Mouse (Mus musculus): Measurements from ENCODE around the gene Rimbp2. TPM values are rescaled to one million over a fixed set of nuclear protein-coding genes. Genes with fewer than 3 reads are reported as not detected.

The Rimbp2 gene
- polyA plus RNA-seq, 1 experiment from 2014 or later: 7.0 TPM

DNA sequence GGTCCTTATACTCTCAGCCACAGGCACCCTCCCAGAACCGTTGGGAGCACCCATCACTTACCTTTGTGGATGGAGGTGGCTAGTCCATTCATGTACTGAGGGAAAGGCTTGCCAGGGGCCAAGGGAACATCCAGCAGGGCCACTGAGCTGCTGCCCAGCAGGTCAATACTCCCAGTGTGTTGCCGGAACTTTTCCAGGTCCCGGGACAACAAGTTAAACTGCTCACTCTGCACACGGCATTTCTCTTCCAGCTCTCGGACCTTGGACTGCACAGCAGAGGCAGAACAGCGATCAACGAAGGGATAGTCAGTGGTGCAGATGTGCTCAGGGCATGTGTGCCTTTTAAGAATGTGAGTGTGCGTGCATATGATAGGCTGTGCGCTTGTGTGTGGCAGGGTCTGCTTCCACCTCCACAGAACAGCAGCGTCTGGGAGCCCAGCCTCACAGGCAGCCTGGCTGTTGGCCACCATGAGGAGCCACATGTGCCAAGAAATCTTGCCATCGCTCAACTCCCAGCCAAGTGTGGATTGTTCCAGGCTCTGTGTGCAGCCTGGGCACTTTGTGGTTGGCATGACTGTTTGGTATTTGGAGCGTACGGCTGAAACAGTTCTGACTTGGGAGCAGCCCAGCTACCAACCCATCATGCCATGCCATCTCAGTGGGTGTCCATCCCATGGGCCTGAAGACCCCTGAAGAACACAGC is 146.8 kb downstream of the Rimbp2 start:
- Histone ChIP-seq H3K4me1 (peaks cover 31% of the 10 kb centered on the region), H3K9ac (replicated peaks) (no peak overlapping the region), H3K36me3 (peaks cover 12% of the 10 kb centered on the region), H3K4me3 (replicated peaks) (no peak overlapping the region), H3K9me3 (replicated peaks) (no peaks in the 10 kb centered on the region), H3K27me3 (replicated peaks) (no peaks in the 10 kb centered on the region), H3K4me2 (no peak overlapping the region), H3K27ac (replicated peaks) (no peak overlapping the region)
- 85% methylated on average over 13 of the region's 13 CpGs for WGBS
- ATAC-seq (ENCODE audit: low FRiP score): no peak

DNA sequence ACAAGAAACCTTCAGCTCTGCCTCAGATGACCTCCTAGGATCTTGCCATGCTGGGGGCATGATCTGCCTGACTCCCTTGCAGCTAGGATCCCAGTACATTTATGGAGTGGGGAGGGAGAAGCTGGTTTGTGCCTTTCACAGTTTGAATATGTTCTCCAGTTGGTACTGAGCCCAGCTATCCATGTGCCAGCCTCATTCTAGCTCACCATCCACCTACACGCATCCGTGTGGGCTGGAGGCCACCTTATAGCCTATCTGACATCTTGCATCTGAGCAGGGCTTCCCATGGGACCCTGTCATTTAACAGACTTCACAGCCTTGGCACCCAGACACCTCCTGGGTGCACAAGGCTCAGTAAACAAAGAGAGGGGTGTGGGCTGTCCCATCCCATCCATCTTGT is 148.2 kb downstream of the Rimbp2 start:
- H3K27me3 ChIP-seq (replicated peaks): no peaks in the 10 kb centered on the region
- no peak for ATAC-seq (ENCODE audit: low FRiP score)
- H3K4me3 ChIP-seq (replicated peaks): no peak overlapping the region
- H3K4me1 ChIP-seq: peaks cover 18% of the 10 kb centered on the region
- no peak overlapping the region for H3K4me2 ChIP-seq
- H3K36me3 ChIP-seq: peaks cover 12% of the 10 kb centered on the region
- 92% methylated on average over 2 of the region's 2 CpGs for WGBS
- H3K27ac ChIP-seq (replicated peaks): no peak overlapping the region
- no peaks in the 10 kb centered on the region for H3K9me3 ChIP-seq (replicated peaks)
- no peak overlapping the region for H3K9ac ChIP-seq (replicated peaks)

DNA sequence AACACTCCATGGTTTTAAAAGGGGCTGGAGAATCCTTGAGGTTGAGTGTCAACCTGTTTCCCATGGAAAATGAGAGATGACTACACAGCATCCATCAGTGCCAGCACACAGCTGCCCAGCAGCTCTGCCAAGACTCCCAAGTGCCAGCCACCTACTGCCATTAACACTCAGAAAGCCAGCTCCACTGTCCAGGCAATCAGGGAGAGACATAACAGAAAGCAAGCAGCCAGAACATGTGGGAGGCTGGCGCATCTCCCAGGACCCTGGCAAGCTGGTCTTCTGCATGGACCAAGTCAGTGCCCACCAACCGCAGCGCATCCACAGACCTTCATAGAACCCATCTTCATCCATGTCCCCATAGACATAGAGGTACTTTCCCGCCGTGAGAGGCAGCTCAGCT is 152.7 kb downstream of the Rimbp2 start:
- ATAC-seq (ENCODE audit: low FRiP score): no peak
- Histone ChIP-seq H3K4me1 (no peaks in the 10 kb centered on the region), H3K36me3 (peaks cover 41% of the 10 kb centered on the region), H3K9me3 (replicated peaks) (no peaks in the 10 kb centered on the region; the same call in 1 of the 2 replicates), H3K4me3 (replicated peaks) (no peak overlapping the region), H3K4me2 (no peak overlapping the region), H3K27ac (replicated peaks) (no peak overlapping the region), H3K27me3 (replicated peaks) (no peaks in the 10 kb centered on the region), H3K9ac (replicated peaks) (no peak overlapping the region)
- WGBS: 95% methylated on average over 5 of the region's 5 CpGs

DNA sequence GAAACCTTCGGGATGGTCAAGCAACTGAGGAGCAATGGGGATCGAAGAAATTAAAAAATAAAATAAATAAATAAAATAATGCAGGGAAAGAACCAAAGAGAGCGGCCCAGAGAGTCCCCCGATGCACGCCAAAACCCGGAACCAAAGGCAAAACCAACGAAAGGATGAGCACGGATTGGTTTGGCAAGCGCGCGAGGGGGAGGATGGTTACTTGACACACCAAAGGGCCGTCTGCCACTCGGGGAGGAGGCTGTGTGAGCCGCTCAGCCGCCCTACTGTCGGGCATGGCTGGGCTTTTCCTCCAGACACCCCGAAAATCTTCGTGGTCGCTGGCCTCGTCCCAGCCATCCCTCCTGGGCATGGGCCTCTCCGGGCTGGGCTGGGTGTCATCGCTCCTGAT is 171.7 kb downstream of the Rimbp2 start:
- Histone ChIP-seq H3K9me3 (replicated peaks) (no peaks in the 10 kb centered on the region), H3K9ac (replicated peaks) (no peak overlapping the region), H3K4me3 (replicated peaks) (no peak overlapping the region), H3K4me2 (no peak overlapping the region), H3K36me3 (peaks cover 25% of the 10 kb centered on the region), H3K27me3 (replicated peaks) (no peaks in the 10 kb centered on the region), H3K4me1 (no peaks in the 10 kb centered on the region), H3K27ac (replicated peaks) (no peak overlapping the region)
- no peak for ATAC-seq (ENCODE audit: low FRiP score)
- WGBS: 68% methylated on average over 22 of the region's 22 CpGs

DNA sequence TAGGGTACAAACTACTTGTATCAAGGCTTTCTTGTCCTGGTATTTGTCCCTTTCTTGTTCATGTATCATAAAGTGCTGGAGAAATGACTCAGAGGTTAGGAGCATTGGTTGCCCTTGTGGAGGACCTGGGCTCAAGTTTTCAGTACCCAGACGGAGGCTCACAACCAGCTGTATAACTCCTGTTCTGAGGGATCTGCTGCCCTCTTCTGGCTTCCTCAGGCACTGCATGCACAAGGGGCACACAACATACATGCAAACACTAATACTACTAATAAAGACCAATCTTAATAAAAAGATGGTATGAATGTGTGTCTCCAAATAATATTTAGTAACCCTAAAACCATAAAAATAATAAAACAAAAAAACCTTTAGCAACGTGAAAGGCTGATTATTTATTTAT is 176.9 kb downstream of the Rimbp2 start:
- Histone ChIP-seq H3K27ac (replicated peaks) (no peak overlapping the region), H3K36me3 (peaks cover 52% of the 10 kb centered on the region), H3K9ac (replicated peaks) (no peak overlapping the region), H3K9me3 (replicated peaks) (no peaks in the 10 kb centered on the region), H3K27me3 (replicated peaks) (no peaks in the 10 kb centered on the region), H3K4me1 (no peaks in the 10 kb centered on the region), H3K4me2 (no peak overlapping the region), H3K4me3 (replicated peaks) (no peak overlapping the region)
- ATAC-seq (ENCODE audit: low FRiP score): no peak
- WGBS: 71% methylated on average over 2 of the region's 2 CpGs

DNA sequence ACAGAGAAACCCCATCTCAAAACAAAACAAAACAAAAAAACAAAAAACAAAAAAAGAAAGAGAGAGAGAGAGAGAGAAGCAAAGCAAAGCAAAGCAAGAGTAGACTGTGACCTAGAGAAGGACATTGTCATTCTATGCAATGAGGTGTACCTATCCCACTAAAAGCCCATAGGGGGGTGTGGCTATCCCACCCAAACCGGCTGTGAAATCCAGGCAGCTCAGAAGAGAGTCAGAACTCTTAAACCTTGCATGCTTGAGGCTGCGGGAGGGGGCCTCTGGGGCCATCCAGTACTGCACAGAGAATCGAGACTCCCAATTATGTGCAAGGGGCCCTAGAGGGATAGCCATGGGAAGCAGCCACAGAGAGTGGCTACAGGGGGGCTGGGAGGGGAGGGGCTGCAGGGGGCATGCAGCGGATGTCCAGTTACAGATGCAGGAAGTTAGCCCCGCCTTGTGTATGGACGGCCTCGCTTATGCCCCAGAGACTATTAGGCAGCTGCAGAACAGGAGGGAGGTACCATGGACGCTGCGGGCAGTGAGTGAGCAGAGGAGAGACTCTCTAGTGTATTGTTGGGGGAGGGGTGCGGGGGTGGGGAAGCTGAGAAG is 184.2 kb downstream of the Rimbp2 start:
- H3K27ac ChIP-seq (replicated peaks): no peak overlapping the region
- H3K4me1 ChIP-seq: peaks cover 4% of the 10 kb centered on the region; the same call in 1 of the 2 replicates
- no peak overlapping the region for H3K9ac ChIP-seq (replicated peaks)
- H3K36me3 ChIP-seq: peaks cover 25% of the 10 kb centered on the region
- H3K4me3 ChIP-seq (replicated peaks): no peak overlapping the region
- WGBS: 8% methylated on average over 10 of the region's 10 CpGs
- H3K27me3 ChIP-seq (replicated peaks): no peaks in the 10 kb centered on the region
- no peak for ATAC-seq (ENCODE audit: low FRiP score)
- peak overlapping the region; percentile 35 for H3K4me2 ChIP-seq
- H3K9me3 ChIP-seq (replicated peaks): no peaks in the 10 kb centered on the region

DNA sequence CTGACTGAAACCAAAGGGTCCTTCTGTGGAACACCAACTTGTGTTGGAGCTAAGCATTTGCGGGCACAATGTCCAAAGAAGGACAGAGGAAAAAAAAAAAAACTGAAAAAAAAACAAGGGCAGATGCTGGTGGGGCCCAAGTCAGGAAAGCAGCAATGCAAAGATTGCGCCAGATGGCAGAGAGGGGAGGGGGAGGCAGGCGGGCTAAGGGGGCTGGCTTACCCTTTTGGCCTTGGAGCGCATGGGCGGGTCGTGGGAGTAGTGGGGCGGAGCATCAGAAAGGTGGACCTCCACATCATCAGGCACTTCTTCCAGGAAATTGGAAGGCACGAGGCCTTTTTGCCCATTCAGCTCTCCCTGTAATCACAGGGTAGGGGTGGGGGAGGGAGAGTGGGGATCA is 192.2 kb downstream of the Rimbp2 start:
- Histone ChIP-seq H3K4me3 (replicated peaks) (no peak overlapping the region), H3K27me3 (replicated peaks) (no peaks in the 10 kb centered on the region), H3K27ac (replicated peaks) (no peak overlapping the region), H3K36me3 (peaks cover 4% of the 10 kb centered on the region; the same call in 1 of the 2 replicates), H3K4me2 (no peak overlapping the region), H3K4me1 (peaks cover 9% of the 10 kb centered on the region), H3K9ac (replicated peaks) (no peak overlapping the region), H3K9me3 (replicated peaks) (no peaks in the 10 kb centered on the region)
- no peak for ATAC-seq (ENCODE audit: low FRiP score)
- WGBS: 45% methylated on average over 8 of the region's 8 CpGs

DNA sequence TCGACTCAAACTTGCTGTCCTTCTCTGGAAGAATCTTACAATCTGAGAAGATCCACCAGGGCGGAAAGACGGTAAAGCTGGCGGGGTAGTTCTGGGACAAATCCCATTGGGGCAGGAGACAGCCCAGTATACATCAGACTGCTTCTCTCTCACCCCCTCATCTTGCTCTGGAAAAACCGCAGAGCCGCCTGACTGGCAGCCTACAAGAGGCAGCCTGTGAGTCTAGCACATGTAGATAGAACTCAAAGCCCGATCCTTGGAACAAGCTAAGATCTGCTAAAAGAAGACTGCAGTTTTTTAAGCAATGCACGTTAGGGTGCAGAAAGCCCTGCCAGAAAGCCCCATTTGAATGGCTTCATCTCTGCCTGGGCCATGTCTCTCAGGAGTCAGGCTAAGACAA is 207.0 kb downstream of the Rimbp2 start:
- no peaks in the 10 kb centered on the region for H3K36me3 ChIP-seq
- H3K4me2 ChIP-seq: no peak overlapping the region
- H3K9me3 ChIP-seq (replicated peaks): no peaks in the 10 kb centered on the region
- WGBS: 85% methylated on average over 8 of the region's 8 CpGs
- H3K4me3 ChIP-seq (replicated peaks): no peak overlapping the region
- H3K27me3 ChIP-seq (replicated peaks): no peaks in the 10 kb centered on the region
- 0 out of 2 replicates have a peak, but pooled peaks cover 3% of the 10 kb centered on the region for H3K4me1 ChIP-seq
- H3K9ac ChIP-seq (replicated peaks): no peak overlapping the region
- ATAC-seq (ENCODE audit: low FRiP score): no peak
- H3K27ac ChIP-seq (replicated peaks): no peak overlapping the region

DNA sequence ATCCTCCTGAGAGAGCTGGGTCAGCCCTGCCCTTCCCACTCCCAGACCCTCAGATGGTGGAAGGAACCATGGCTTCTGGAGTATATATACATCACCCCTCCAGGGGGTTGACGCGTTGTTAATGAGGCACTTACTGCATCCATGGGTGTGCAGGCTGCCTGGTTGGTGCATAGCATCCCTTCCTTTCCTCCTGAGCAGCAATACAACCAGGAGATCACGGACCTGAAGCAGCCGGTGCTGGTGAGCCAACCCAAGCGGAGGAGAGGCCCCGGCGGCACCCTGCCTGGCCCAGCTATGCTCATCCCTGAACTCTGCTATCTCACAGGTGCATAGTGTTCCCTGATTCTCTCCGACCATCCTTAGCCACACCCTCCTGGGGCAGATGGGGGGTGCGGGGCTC is 208.1 kb downstream of the Rimbp2 start:
- H3K9ac ChIP-seq (replicated peaks): no peak overlapping the region
- H3K4me3 ChIP-seq (replicated peaks): no peak overlapping the region
- no peaks in the 10 kb centered on the region for H3K36me3 ChIP-seq
- no peak overlapping the region for H3K27ac ChIP-seq (replicated peaks)
- H3K4me1 ChIP-seq: 0 out of 2 replicates have a peak, but pooled peaks cover 3% of the 10 kb centered on the region
- no peaks in the 10 kb centered on the region for H3K9me3 ChIP-seq (replicated peaks)
- no peaks in the 10 kb centered on the region for H3K27me3 ChIP-seq (replicated peaks)
- no peak overlapping the region for H3K4me2 ChIP-seq
- ATAC-seq (ENCODE audit: low FRiP score): no peak
- WGBS: 75% methylated on average over 9 of the region's 9 CpGs

DNA sequence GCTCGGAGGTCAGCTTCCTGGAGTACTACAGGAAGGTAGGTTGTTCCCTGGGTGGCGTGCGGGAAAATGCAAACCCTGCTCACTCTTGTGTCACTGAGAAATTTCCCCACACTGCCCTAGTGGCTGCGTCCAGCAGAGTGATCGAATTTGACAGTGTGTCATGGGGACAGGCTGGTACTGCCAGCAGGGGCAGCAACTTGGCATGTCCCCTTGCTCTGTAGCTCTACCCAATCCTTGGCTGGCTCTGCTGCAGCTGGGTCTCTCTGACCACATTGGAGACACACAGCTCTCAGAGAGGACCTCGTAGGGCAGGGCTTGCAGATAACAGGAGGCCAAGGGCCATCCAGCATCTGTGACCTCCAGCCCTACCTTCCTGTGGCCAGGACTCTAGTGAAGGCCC is 208.9 kb downstream of the Rimbp2 start:
- no peak for ATAC-seq (ENCODE audit: low FRiP score)
- no peaks in the 10 kb centered on the region for H3K36me3 ChIP-seq
- H3K4me3 ChIP-seq (replicated peaks): no peak overlapping the region
- H3K4me2 ChIP-seq: no peak overlapping the region
- no peaks in the 10 kb centered on the region for H3K9me3 ChIP-seq (replicated peaks)
- 96% methylated on average over 6 of the region's 6 CpGs for WGBS
- no peaks in the 10 kb centered on the region for H3K27me3 ChIP-seq (replicated peaks)
- H3K27ac ChIP-seq (replicated peaks): no peak overlapping the region
- H3K9ac ChIP-seq (replicated peaks): no peak overlapping the region
- 0 out of 2 replicates have a peak, but pooled peaks cover 8% of the 10 kb centered on the region for H3K4me1 ChIP-seq

DNA sequence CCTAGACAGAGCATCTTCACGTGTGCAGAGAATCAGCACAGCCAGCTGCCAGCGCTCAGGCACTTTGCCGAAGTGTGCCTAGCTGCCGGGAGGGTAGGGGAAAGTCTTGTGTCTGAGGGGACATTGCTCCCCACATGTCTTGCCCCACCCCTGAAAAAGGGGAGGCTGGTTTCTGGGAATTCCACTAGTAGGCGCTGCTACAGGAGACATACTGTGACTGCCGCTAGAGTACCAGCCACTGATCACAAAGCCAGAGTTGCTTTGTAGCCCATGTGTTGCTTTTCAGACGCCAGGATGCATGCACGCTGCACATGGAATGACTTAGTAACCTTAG is 213.5 kb downstream of the Rimbp2 start:
- Histone ChIP-seq H3K4me1 (0 out of 2 replicates have a peak, but pooled peaks cover 5% of the 10 kb centered on the region), H3K27me3 (replicated peaks) (no peaks in the 10 kb centered on the region; the same call in 1 of the 2 replicates), H3K4me3 (replicated peaks) (no peak overlapping the region), H3K9ac (replicated peaks) (no peak overlapping the region), H3K9me3 (replicated peaks) (no peaks in the 10 kb centered on the region), H3K4me2 (peak overlapping the region; percentile 36), H3K27ac (replicated peaks) (no peak overlapping the region), H3K36me3 (no peaks in the 10 kb centered on the region)
- WGBS: 31% methylated on average over 8 of the region's 8 CpGs
- ATAC-seq (ENCODE audit: low FRiP score): no peak; the same call in 1 of the 2 replicates

DNA sequence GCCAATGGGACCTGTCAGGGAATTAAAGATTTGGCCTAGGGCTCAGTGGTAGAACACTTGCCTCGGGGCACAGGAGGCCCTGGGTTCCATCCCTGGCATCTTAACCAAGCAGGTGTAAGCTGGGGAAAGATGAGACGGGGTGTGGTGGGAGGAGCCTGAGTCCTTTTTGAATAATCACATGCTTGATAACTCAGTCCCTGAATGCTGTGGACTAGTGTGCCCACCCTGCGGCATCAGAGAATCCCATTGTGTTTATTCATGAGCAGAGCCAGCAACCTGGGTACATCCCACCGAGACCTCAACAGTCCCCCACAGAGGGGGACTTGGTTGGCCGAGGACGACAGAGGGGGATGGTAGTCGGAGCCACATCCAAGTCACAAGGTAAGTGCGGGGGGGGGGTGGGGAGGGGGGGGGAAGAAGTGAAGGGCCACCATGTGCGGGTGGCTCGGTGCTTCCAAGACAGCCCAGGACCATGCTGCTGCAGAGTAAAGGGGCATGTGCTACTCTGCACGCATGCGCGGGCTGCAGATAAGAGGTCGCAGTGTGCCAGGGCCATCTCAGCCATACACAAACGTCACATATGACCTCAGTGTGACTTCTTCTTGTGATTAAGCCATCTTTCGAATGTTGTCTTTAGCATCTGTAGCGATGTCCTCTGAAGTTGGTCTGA is 214.0 kb downstream of the Rimbp2 start:
- Histone ChIP-seq H3K4me1 (0 out of 2 replicates have a peak, but pooled peaks cover 5% of the 10 kb centered on the region), H3K9me3 (replicated peaks) (no peaks in the 10 kb centered on the region), H3K4me2 (peak overlapping the region; percentile 36), H3K27ac (replicated peaks) (no peak overlapping the region), H3K4me3 (replicated peaks) (no peak overlapping the region), H3K27me3 (replicated peaks) (no peaks in the 10 kb centered on the region; the same call in 1 of the 2 replicates), H3K9ac (replicated peaks) (no peak overlapping the region), H3K36me3 (no peaks in the 10 kb centered on the region)
- 27% methylated on average over 16 of the region's 17 CpGs for WGBS
- ATAC-seq (ENCODE audit: low FRiP score): no peak

All from neural tube, embryonic 15.5 days (tissue).